10 mouse cellular contexts compared by ENCODE assay signal in genomic region chr13:56266435-56266834, GRCm38 (mm10). TPM values are rescaled to one million over a fixed set of nuclear protein-coding genes. Genes with fewer than 3 reads are reported as not detected.
A peak's percentile ranks its signal among the peaks of the same experiment; 100 is the strongest.
DNase-seq lines count a peak whose midpoint lies in the region; ATAC-seq lines count a peak whose summit lies in the region.
"Had no signal": no experiment of that assay in that cellular context is flagged by ENCODE, and none has a peak within 500 bp of the region (broad histone marks: within the 10 kb centered on the region; RNA-seq: fewer than 3 reads in every experiment).

No protein-coding gene starts in this region.

- no peak for ATAC-seq in hindbrain, embryonic 11.5 days (ENCODE audit: low FRiP score)
- no peak for ATAC-seq in hindbrain, embryonic 12.5 days (ENCODE audit: low FRiP score)
- peak; percentile 57; the same call in 1 of the 2 replicates for ATAC-seq in forebrain, embryonic 13.5 days
- peak; percentile 55 for ATAC-seq in megakaryocyte progenitor cell, adult 5-6 weeks (replicated peaks; ENCODE audit: poor library complexity)
- no peak for ATAC-seq in megakaryocyte-erythroid progenitor cell, adult 5-6 weeks (replicated peaks; ENCODE audit: low FRiP score, low TSS enrichment, poor library complexity, severe bottlenecking)

- H3K4me1 ChIP-seq in hindbrain, embryonic 11.5 days (replicated peaks; ENCODE audit: control insufficient read depth, insufficient read depth, low read length) = 0 out of 2 replicates have a peak, but pooled peaks cover 4% of the 10 kb centered on the region
- no peaks in the 10 kb centered on the region for H3K4me1 ChIP-seq in hindbrain, embryonic 12.5 days
- H3K4me1 ChIP-seq in forebrain, embryonic 13.5 days = 0 out of 2 replicates have a peak, but pooled peaks cover 4% of the 10 kb centered on the region
- H3K4me1 ChIP-seq: embryonic facial prominence, embryonic 12.5 days had no signal

- no peak overlapping the region for H3K9ac ChIP-seq in hindbrain, embryonic 11.5 days (ENCODE audit: low read depth, low read length)
- no peak overlapping the region for H3K9ac ChIP-seq in hindbrain, embryonic 12.5 days
- H3K9ac ChIP-seq in forebrain, embryonic 13.5 days = no peak overlapping the region
- H3K9ac ChIP-seq: embryonic facial prominence, embryonic 12.5 days had no signal

- no peaks in the 10 kb centered on the region for H3K36me3 ChIP-seq in hindbrain, embryonic 11.5 days (ENCODE audit: control insufficient read depth, insufficient read depth, low read length)
- H3K36me3 ChIP-seq in hindbrain, embryonic 12.5 days = no peaks in the 10 kb centered on the region
- no peaks in the 10 kb centered on the region for H3K36me3 ChIP-seq in forebrain, embryonic 13.5 days (ENCODE audit: poor library complexity, severe bottlenecking)
- H3K36me3 ChIP-seq: embryonic facial prominence, embryonic 12.5 days had no signal

- no peak overlapping the region for H3K4me3 ChIP-seq in hindbrain, embryonic 11.5 days (ENCODE audit: low read depth, low read length)
- no peak overlapping the region for H3K4me3 ChIP-seq in hindbrain, embryonic 12.5 days
- H3K4me3 ChIP-seq in forebrain, embryonic 13.5 days = no peak overlapping the region
- H3K4me3 ChIP-seq: embryonic facial prominence, embryonic 12.5 days had no signal

- H3K4me2 ChIP-seq in hindbrain, embryonic 11.5 days (replicated peaks; ENCODE audit: low read depth, low read length) = no peak overlapping the region
- H3K4me2 ChIP-seq in hindbrain, embryonic 12.5 days (replicated peaks) = no peak overlapping the region
- H3K4me2 ChIP-seq in forebrain, embryonic 13.5 days = no peak overlapping the region
- H3K4me2 ChIP-seq: embryonic facial prominence, embryonic 12.5 days had no signal

- peak; percentile 76 for DNase-seq in hindbrain, embryonic 11.5 days (ENCODE audit: low spot score)
- peak; percentile 25 for DNase-seq in 3T3-L1 (ENCODE audit: low read depth, low spot score)
- DNase-seq in CD4-positive, CD25-positive, alpha-beta regulatory T cell, adult 2 months (ENCODE audit: low read depth, low spot score) = peak; percentile 74
- DNase-seq in cerebellum, adult 18-20 months = no peak

- peaks cover 42% of the 10 kb centered on the region for H3K27me3 ChIP-seq in hindbrain, embryonic 11.5 days (ENCODE audit: control insufficient read depth, insufficient read depth, low read length)
- H3K27me3 ChIP-seq in hindbrain, embryonic 12.5 days = peaks cover 54% of the 10 kb centered on the region
- peaks cover 49% of the 10 kb centered on the region for H3K27me3 ChIP-seq in forebrain, embryonic 13.5 days

- H3K27ac ChIP-seq in hindbrain, embryonic 11.5 days (ENCODE audit: low read depth, low read length) = no peak overlapping the region
- H3K27ac ChIP-seq in hindbrain, embryonic 12.5 days = no peak overlapping the region
- no peak overlapping the region for H3K27ac ChIP-seq in forebrain, embryonic 13.5 days
- H3K27ac ChIP-seq: embryonic facial prominence, embryonic 12.5 days had no signal

- 39% methylated on average over 8 of the region's 8 CpGs for WGBS in hindbrain, embryonic 11.5 days
- 43% methylated on average over 8 of the region's 8 CpGs for WGBS in hindbrain, embryonic 12.5 days
- whole genome bisulfite sequencing in forebrain, embryonic 13.5 days = 37% methylated on average over 8 of the region's 8 CpGs

- no peaks in the 10 kb centered on the region for H3K9me3 ChIP-seq in hindbrain, embryonic 11.5 days (ENCODE audit: control insufficient read depth, low read length)
- H3K9me3 ChIP-seq in hindbrain, embryonic 12.5 days (replicated peaks) = peaks cover 10% of the 10 kb centered on the region
- peaks cover 6% of the 10 kb centered on the region; the same call in 1 of the 2 replicates for H3K9me3 ChIP-seq in forebrain, embryonic 13.5 days (replicated peaks)

RNA-seq across cellular contexts. Expression of gene Neurog1, which starts 14.5 kb away (rescaled TPM):
- polyA plus RNA-seq in hindbrain, embryonic 11.5 days (2014; fragmentation: Nextera tagmentation; extraction: Ambion mirVana) = 30.6 and 37.4 TPM in 2 replicates
- polyA plus RNA-seq in hindbrain, embryonic 12.5 days (2016; fragmentation: Nextera tagmentation; extraction: Ambion mirVana) = 18.2 and 21.7 TPM in 2 replicates
- 13.0 and 13.1 TPM in 2 replicates for polyA plus RNA-seq in forebrain, embryonic 13.5 days (2015; fragmentation: Nextera tagmentation; extraction: Ambion mirVana)
- total RNA-seq in megakaryocyte progenitor cell, adult 5-6 weeks (2015) = not detected in 2 replicates
- total RNA-seq in megakaryocyte progenitor cell, adult 5-6 weeks (2017) = not detected in 2 replicates
- total RNA-seq in megakaryocyte-erythroid progenitor cell, adult 5-6 weeks (2014; fragmentation: Nextera tagmentation) = not detected in 2 replicates
- total RNA-seq in megakaryocyte-erythroid progenitor cell, adult 5-6 weeks (2017) = not detected in 2 replicates
- total RNA-seq: left cerebral cortex, postnatal 36 days had no signal

RNA-seq across cellular contexts. Expression of gene Cxcl14, which starts 29.9 kb away (rescaled TPM):
- 19.3 and 23.4 TPM in 2 replicates for polyA plus RNA-seq in hindbrain, embryonic 11.5 days (2014; fragmentation: Nextera tagmentation; extraction: Ambion mirVana)
- 72.3 and 90.1 TPM in 2 replicates for polyA plus RNA-seq in hindbrain, embryonic 12.5 days (2016; fragmentation: Nextera tagmentation; extraction: Ambion mirVana)
- 6.6 and 11.3 TPM in 2 replicates for polyA plus RNA-seq in forebrain, embryonic 13.5 days (2015; fragmentation: Nextera tagmentation; extraction: Ambion mirVana)
- not detected in 2 replicates for total RNA-seq in megakaryocyte progenitor cell, adult 5-6 weeks (2015)
- not detected in 2 replicates for total RNA-seq in megakaryocyte progenitor cell, adult 5-6 weeks (2017)
- total RNA-seq in megakaryocyte-erythroid progenitor cell, adult 5-6 weeks (2014; fragmentation: Nextera tagmentation) = not detected in 2 replicates
- not detected in 2 replicates for total RNA-seq in megakaryocyte-erythroid progenitor cell, adult 5-6 weeks (2017)

Comparison
In these comparisons a context has a peak if more than half of its experiments do, and no peak if none do; other contexts are left out.
1. ATAC-seq: peak in forebrain, embryonic 13.5 days (single experiment) and megakaryocyte progenitor cell, adult 5-6 weeks (single experiment); none in hindbrain, embryonic 11.5 days (single experiment), hindbrain, embryonic 12.5 days (single experiment) and megakaryocyte-erythroid progenitor cell, adult 5-6 weeks (single experiment).
2. DNase-seq: peak in hindbrain, embryonic 11.5 days (single experiment), 3T3-L1 (single experiment) and CD4-positive, CD25-positive, alpha-beta regulatory T cell, adult 2 months (single experiment); none in cerebellum, adult 18-20 months (0 of 2).